Mouse (Mus musculus) ES-E14 (cell line): Measurements from ENCODE around the gene Sdk2. TPM values are rescaled to one million over a fixed set of nuclear protein-coding genes. Genes with fewer than 3 reads are reported as not detected.
A peak's percentile ranks its signal among the peaks of the same experiment; 100 is the strongest.

Experiments used
- DNase-seq: peaks from one replicate; pipeline ENCODE4 v3.0.0-alpha.2; 2013; ENCODE audit warnings: low read depth, low spot score
- H3K27ac ChIP-seq: 2 replicates; pipeline ENCODE4 v1.5.1; 2012; ENCODE audit warnings: low read depth, mild to moderate bottlenecking, low read length, moderate library complexity, mixed read lengths; ENCODE audit not compliant: poor library complexity, insufficient read depth, severe bottlenecking
- H3K36me3 ChIP-seq: 2 replicates; pipeline ENCODE4 v1.6.1; 2012; ENCODE audit warnings: mild to moderate bottlenecking, low read length, moderate library complexity, mixed read lengths; ENCODE audit not compliant: control insufficient read depth, poor library complexity, insufficient read depth, severe bottlenecking
- H3K4me1 ChIP-seq, 2 experiments: fragments of 150-350 bp in 1 of 2; sonication (generic) in 1 of 2; 2 replicates each; pipeline ENCODE4 v1.6.1; 2012; ENCODE audit warnings: low read length in 2 of 2, mild to moderate bottlenecking in 1 of 2, mixed read lengths in 1 of 2; ENCODE audit not compliant: control insufficient read depth in 2 of 2, insufficient read depth in 2 of 2, poor library complexity in 1 of 2
- H3K4me3 ChIP-seq, 2 experiments: fragments of 150-350 bp in 1 of 2; sonication (generic) in 1 of 2; 2 replicates each; pipeline ENCODE4 v1.5.1; 2012; ENCODE audit warnings: low read length in 2 of 2, low read depth in 1 of 2, mild to moderate bottlenecking in 1 of 2, mixed read lengths in 1 of 2; ENCODE audit not compliant: insufficient read depth in 1 of 2, poor library complexity in 1 of 2, severe bottlenecking in 1 of 2
- H3K9ac ChIP-seq: 2 replicates; pipeline ENCODE4 v1.6.1; 2012; ENCODE audit warnings: low read depth, mild to moderate bottlenecking, low read length, mixed read lengths; ENCODE audit not compliant: poor library complexity, insufficient read depth, severe bottlenecking
- H3K9me3 ChIP-seq: fragments of 150-350 bp; sonication (generic); 2 replicates; pipeline ENCODE4 v1.6.1; 2012; ENCODE audit warnings: low read depth, mild to moderate bottlenecking, low read length; ENCODE audit not compliant: control insufficient read depth, insufficient read depth
- CHD2 ChIP-seq: IDR thresholded peaks from 2 replicates; pipeline ENCODE4 v1.6.1; 2014; ENCODE audit warnings: mild to moderate bottlenecking, low read depth, low read length, inconsistent platforms
- HCFC1 ChIP-seq: IDR thresholded peaks from 2 replicates; pipeline ENCODE4 v1.6.1; 2012; ENCODE audit warnings: low read length, inconsistent platforms, borderline replicate concordance; ENCODE audit not compliant: insufficient read depth
- MAFK ChIP-seq: IDR thresholded peaks from 2 replicates; pipeline ENCODE4 v1.6.1; 2014; ENCODE audit warnings: mild to moderate bottlenecking, low read depth, low read length, inconsistent platforms; ENCODE audit not compliant: insufficient read depth
- ZC3H11A ChIP-seq: IDR thresholded peaks from 2 replicates; pipeline ENCODE4 v1.6.1; 2012; ENCODE audit warnings: low read depth, mild to moderate bottlenecking, inconsistent platforms, low read length, borderline replicate concordance
- ZNF384 ChIP-seq: IDR thresholded peaks from 2 replicates; pipeline ENCODE4 v1.6.1; 2012; ENCODE audit warnings: low read depth, low read length, inconsistent platforms
- in situ Hi-C, 2 experiments: fragments of 600-800 bp; cut with MboI; formaldehyde crosslinking; loops; one replicate each; pipeline ENCODE4 v1.15.1; 2025; ENCODE audit warnings: low sequenced_read_pairs in 2 of 2, inconsistent platforms in 1 of 2; ENCODE audit not compliant: unreplicated experiment in 2 of 2
- total RNA-seq: library from RNA; depleted of rRNA; stranded (reverse); fragments of 300-350 nt; gene quantifications from 2 replicates; pipeline ENCODE4 v1.2.3, GENCODE M21; 2012

Sdk2 gene
- total RNA-seq, 1 experiment, result 2.0 TPM

DNA sequence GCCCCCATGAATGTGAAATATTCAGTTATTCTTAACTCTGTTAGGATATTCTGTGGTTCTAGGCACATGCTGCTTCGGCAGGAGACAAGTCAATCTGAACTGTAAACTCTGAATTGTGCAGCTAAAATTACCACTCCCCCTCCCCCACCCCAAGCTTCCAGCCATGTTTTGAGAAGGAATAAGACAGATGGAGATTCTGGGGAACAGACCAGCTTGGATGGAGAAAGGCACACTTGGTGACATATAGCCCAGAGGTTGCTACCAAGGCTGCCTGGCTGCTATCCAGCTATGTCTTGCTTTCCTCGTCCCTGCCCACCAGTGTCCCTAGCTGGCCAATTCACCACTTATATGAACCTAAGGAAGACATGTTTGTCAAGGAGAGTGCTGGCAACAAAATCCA lies 284.8 kb downstream of the Sdk2 start:
- no peaks in the 10 kb centered on the region for H3K9me3 ChIP-seq
- no peak for TF ChIP-seq CHD2
- TF ChIP-seq ZC3H11A, result no peak
- no peak for TF ChIP-seq MAFK
- TF ChIP-seq ZNF384, result no peak
- no peak for TF ChIP-seq HCFC1
- peaks cover 4 to 45% of the 10 kb centered on the region in 2 experiments; a peak in 3 of 4 replicates for H3K4me1 ChIP-seq
- H3K9ac ChIP-seq, result no peak overlapping the region
- H3K27ac ChIP-seq, result no peak overlapping the region
- no peak for DNase-seq
- H3K4me3 ChIP-seq, result no peak overlapping the region
- in situ Hi-C loops, result no loop called here
- H3K36me3 ChIP-seq, result no peaks in the 10 kb centered on the region

DNA sequence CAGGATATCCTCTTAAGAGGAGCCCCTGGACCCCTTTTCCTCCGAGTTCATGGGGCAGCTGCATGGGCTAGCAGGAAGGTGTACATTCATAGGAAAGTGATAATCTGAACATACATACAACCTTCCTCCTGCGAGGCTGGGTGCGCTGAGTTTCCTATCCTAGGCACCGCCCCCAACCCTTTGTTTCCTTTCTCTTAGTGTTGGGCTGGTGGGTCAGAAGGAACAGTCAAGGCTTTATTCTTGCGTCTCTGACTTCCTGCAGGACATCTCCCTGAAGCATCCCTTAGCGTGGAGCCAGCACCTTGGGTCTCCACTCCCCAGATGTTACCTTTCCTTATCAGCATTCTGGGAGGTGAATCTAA lies 287.2 kb downstream of the Sdk2 start:
- H3K36me3 ChIP-seq, result no peaks in the 10 kb centered on the region

DNA sequence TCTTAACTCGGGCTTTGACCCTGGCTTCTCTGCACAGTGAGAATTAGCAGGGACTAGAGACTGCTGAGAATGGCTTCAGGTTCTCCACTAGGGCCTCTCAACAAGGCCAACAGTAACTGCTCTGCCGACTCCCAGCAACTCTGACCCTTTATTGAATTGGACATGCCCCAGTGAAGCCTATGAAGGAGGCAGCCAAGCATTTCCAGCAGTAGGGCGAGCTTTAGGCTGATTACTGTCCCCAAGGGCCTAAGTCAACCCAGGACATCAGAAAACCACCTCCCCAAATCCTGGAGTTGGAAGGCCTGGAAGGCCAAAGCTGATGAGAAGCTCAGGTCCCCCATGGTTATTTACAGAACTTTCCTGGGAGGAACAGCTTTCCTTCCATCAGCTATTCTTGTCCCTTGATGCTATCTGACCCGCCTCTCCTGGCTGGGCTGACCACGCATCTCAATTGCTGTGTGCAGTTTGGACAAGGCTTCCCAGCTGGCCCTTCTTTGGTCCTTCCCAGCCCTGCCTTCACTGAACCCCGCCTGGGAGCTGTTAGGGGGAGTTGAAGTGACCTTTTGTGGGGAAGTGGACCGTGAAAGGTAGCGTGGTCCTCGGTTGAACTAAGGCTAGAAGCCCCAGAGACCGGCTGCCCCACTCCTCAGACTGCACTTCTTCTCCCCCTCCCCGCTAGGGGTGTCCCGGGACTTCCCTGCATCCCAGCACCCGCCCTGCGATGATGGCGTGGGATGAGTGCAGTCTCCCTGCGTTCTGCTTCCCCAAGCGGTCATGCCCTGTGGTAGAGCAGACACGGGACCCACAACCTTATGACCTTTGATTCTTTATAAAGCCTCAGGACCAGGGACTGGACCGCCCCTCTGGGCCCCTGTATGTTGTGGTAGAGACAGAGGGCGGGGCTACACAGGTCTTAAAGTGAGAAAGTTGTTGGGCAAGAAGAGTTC lies 287.8 kb downstream of the Sdk2 start:
- Histone ChIP-seq H3K4me1 (peaks cover 0 to 25% of the 10 kb centered on the region in 2 experiments; a peak in 2 of 4 replicates), H3K9me3 (no peaks in the 10 kb centered on the region), H3K9ac (no peak overlapping the region), H3K36me3 (no peaks in the 10 kb centered on the region), H3K27ac (no peak overlapping the region), H3K4me3 (peak overlapping the region; percentile 30 to 31; a peak in 3 of 4 replicates)
- DNase-seq, result no peak
- no peak for TF ChIP-seq ZNF384
- no peak for TF ChIP-seq HCFC1
- no peak for TF ChIP-seq CHD2
- TF ChIP-seq ZC3H11A, result no peak
- no peak for TF ChIP-seq MAFK
- in situ Hi-C loops, result no loop called here

More for the DNA sequence above, 287.2 kb downstream of the Sdk2 start:
- in situ Hi-C loops, result no loop called here
- Histone ChIP-seq H3K9ac (no peak overlapping the region), H3K4me1 (peaks cover 0 to 29% of the 10 kb centered on the region in 2 experiments; a peak in 2 of 4 replicates), H3K9me3 (no peaks in the 10 kb centered on the region), H3K4me3 (peak overlapping the region in 1 of 2 experiments; percentile 30; a peak in 1 of 4 replicates), H3K27ac (no peak overlapping the region)
- no peak for DNase-seq
- no peak for TF ChIP-seq CHD2
- no peak for TF ChIP-seq MAFK
- no peak for TF ChIP-seq ZC3H11A
- no peak for TF ChIP-seq HCFC1
- TF ChIP-seq ZNF384, result no peak

DNA sequence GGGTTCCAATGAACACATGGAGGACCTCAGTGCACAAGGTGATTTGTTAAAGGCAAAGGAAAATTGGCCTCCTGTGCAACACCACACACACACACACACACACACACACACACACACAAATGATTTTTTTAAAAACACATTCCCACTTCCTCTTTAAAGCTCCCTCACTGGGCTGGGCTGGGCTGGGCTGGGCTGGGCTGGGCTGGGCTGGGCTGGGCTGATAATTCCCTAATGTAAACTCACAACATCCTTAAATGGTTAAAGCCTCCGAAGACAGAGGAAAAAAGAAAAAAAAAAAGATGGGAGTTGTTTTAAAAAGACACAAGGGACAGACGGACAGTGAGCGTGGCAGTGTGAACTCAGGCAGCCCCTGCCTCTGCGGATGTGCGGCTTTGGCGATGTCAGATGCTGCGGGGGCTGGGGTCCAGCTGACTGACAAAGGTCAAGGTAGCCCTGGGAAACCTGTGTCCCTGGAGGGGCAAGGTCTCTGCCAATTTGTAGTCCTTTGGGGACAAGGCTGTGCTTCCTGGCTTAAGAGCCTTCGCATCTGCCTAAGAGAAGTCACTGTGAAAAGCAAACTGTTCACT lies 288.9 kb downstream of the Sdk2 start:
- H3K4me1 ChIP-seq, result peaks cover 0 to 25% of the 10 kb centered on the region in 2 experiments; a peak in 2 of 4 replicates
- no peak overlapping the region for H3K4me3 ChIP-seq
- no peak overlapping the region for H3K27ac ChIP-seq
- in situ Hi-C loops, result no loop called here
- H3K9ac ChIP-seq, result no peak overlapping the region
- no peak for TF ChIP-seq HCFC1
- TF ChIP-seq MAFK, result no peak
- no peak for TF ChIP-seq CHD2
- TF ChIP-seq ZC3H11A, result no peak
- no peak for TF ChIP-seq ZNF384
- no peak for DNase-seq
- no peaks in the 10 kb centered on the region for H3K36me3 ChIP-seq
- no peaks in the 10 kb centered on the region for H3K9me3 ChIP-seq
